Mouse (Mus musculus) cerebellum, adult 11 months (tissue): ENCODE measurements around the gene Duox2.
A peak's percentile ranks its signal among the peaks of the same experiment; 100 is the strongest.

Source experiments
- DNase-seq: peaks from one replicate; pipeline ENCODE4 v3.0.0; 2022

Duox2 gene

DNA sequence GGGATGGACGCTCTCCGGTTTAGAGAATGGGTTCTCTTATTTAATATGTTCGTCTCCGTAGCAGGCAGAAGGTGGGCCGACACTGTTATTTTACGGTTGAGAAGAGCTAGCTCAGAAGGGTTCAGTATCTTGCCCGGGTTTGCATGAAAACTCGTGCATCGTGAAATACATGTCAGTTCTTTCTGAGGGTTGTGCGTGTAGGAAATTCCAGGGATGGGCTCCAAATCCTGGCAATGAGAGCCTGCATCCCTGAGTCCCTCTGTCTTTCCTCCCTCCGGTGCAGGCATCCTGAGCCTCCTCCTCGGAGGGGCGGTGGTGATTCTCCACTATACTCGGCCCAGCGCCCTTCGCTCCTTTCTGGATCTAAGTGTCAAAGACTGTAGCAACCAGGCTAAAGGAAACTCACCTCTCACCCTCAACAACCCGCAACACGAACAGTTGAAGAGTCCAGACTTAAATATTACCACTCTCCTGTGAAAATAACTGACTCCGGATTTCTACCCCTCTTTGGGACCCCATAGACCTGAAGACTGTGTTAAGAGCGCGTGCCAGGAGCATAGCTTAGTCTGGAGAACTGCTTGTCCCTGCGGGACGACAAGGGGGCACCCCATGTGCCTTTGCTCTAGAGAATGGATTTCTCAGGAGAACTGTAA is 3.8 kb upstream of the Duox2 start:
- DNase-seq = no peak

DNA sequence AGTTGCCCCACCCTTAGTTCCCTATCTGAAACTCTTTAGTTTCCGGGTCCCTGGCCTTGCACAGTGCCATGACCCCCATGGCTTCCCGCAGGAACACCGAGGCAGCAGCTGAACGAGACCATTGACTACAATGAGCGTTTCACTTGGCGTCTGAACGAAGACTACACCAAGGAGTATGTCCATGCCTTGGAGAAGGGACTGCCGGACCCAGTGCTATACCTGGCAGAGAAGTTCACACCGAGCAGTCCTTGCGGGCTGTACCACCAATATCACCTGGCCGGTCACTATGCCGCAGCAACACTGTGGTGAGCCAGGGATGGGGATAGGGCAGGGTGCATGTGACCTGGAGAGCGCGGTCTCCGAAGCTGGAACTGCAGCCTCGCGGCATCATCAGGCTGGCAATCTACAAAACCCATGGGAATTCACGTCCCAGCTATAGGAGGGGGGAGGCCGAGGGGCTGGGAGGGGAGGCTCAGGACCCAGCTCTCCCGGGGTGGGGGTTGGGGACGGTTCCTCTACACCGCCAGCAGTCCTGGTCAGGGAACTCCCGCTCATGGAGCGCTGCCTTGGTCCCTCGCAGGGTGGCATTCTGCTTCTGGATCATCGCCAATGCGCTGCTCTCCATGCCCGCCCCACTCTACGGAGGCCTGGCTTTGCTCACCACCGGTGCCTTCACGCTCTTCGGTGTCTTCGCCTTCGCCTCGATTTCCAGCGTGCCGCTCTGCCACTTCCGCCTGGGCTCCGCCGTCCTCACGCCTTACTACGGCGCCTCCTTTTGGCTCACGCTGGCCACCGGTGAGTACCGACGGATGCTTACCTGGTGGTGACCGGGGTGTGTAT is 3.1 kb upstream of the Duox2 start:
- no peak for DNase-seq

DNA sequence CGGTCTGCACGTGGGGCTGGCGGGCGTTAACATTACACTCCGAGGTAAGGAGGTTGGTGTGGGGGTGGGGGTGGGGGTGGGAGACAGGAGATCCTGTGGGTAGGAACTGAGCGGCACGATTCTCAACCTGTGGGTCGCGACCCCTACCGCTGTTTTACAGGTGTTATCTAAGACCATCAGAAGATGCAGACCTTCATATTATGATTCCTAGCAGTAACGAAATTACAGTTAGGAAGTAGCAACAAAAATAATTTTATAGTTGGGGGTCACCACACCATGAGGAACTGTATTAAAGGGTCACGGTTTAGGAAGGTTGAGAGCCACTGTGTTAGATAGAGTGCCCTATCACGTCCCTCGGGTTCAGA is 2.4 kb upstream of the Duox2 start:
- DNase-seq = no peak

DNA sequence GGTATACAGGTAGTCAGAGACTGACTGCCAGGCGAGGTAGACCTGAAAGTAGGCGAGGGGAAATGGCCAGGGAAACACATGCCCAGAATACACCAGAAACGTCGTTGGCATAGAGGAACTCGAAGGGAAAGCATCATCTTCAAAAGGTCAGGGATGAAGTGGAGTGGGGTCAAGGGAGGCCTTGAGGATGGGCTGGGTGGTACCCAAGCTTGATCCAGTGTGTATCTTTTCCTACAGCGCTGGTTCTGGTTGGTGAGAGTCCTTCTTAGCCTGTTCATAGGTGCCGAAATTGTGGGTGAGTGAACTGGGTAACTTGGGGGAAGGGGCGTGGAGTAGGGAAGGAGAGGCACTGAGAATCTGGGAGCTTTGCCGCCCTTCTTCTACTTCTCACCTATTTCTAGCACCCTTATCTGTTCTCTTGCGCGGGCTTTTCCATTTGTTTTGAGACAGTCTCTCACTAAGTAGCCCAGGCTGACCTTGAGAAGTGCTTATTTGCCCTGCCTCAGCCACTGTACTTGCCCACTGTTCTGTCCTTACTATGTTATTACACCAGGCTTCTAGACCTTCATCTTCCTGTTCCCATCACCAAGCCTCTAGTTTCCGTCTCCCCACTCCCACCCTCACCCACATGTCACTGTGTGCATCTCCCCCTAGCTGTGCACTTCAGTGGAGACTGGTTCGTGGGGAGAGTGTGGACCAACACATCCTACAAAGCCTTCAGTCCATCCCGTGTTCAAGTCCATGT is 1.8 kb upstream of the Duox2 start:
- no peak for DNase-seq

DNA sequence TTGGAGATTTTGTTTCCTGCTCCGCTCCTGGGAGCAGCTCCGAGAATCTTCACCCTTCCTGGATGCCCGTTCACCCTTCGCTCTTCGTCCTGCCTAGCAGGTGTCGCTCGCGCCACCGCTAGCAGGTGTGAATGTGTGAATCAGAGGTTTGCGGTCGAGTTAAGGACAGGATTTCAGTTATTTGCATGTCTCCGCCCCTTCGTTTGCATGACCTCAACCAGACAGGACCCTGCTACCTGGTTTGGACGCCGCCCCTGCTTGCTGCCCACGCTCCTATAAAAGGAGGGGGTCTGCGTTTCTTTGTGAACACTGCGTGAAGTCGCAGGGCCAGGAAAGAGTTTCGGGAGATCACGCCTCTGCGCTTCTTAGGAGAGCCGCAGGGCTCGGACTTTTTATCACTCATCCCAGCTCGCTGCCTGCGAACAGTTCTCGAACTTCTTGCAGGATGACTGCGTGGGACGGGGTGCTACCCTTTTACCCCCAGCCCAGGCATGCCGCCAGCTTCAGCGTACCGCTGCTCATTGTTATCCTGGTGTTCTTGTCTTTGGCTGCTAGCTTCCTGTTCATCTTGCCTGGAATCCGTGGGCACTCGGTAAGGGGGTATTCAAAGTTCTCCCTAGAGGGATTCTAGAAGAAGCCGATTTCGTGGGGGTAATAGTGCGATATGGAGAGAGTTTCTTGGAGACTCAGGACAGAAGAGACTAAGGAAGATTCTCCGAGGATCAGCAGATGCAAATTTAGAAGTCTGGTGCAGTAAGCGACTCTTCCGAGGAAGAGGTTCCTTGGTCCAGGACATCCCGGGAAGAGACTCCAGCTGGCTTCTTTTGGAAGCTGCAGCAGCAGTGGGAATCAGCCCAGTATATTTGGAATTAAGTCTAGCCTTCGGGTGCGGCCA is 594 bp upstream of the Duox2 start, which contains the start of gene Duoxa2:
Gene Duoxa2 (plus strand): TSS at position 305 of the 895 bp plus-strand sequence.
- DNase-seq = no peak

DNA sequence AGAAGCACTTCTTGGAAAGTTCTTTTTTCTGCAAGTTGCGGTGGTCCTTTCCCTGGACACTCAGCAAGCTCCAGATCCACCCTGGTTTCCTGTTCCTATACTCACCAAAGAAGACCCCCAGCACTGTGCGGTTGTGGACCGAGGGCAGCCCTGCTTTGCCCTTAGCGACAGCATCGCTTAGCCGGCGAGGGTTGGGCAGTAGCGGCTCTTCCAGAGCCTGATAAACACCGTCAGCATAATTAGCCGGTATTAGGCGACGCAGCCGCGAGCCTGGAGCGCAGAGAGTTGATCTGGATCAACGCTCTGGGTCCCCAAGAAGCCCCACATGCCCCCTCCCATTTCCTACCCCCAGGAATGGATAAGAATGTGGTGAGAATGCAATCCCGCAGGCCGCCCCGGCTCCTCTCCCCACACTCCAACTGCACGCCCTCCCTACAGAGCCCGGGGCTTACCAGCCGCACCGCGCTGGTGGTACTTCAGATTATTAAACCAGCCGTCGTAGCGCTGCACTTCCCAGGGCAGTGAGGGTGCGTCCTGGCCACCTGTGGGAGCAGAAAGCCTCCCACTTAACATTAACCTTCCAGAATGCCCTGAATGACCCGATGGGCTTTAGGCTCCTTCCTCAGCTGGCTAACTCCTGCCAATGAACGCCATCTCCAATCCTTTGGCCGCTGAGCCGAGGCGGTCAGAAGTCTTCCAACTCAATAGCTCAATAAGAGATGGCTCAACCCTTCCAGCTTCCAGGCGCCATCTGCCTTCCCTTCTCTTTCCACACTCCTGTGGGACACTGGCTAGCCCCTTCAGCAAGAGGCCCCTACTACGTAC is 766 bp downstream of the Duox2 start:
- DNase-seq = no peak

DNA sequence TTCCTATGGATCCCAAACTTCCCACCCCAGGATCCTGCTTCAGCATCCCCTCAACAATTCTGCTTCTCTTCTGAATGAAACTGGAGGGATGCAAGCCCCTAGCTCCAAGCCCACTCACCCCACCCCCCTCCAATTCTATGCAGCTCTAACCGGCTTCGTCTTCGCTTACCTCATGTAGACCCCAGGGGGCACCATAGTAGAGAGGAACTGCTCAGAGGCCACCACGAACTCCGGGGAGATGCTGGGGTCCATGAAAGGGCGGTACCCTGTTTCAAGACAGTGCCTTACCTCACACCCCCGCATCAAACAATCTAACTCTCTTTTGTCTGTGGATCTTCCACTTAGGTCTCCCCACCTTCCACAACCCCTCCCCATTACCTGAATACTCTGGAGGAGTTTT is 3.3 kb downstream of the Duox2 start:
- no peak for DNase-seq

DNA sequence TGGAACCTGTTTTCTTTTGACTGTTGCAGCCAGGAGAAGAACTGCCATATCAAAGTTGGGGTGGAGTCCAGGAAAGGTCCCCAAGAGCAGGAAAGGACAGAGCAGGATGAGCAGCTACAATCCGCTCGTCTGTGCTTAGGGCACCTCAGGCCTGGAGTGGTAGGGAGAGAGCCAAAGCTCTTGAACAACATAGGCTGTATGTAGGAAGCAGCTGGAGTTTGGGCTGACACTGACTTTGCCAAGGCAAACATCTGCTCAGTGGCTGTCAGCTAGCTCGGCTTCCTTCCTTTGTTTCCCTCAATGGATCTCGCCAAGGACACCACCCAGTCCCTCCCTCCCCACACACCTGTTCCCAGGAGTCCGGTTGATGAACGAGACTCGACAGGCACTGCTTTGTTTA is 12.1 kb downstream of the Duox2 start:
- no peak for DNase-seq

DNA sequence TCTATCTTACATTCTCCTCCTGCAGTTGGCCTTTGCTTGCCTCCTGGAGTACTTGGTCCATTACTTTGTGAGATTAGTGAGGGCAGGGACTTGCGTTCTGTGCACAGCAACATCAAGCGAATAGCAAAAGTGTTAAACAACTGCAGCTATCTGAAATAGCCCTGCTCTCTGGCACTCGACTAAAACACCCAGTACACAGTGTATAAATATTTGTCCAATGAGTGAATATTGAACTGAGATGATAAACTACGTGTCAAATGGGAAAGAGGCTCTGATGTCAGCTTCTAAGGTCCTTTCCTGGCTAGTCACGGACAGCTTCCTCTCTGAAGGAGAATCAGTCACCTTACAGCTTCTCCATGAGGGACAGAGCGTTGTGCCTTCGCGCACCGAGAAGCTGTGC is 14.2 kb downstream of the Duox2 start:
- no peak for DNase-seq

DNA sequence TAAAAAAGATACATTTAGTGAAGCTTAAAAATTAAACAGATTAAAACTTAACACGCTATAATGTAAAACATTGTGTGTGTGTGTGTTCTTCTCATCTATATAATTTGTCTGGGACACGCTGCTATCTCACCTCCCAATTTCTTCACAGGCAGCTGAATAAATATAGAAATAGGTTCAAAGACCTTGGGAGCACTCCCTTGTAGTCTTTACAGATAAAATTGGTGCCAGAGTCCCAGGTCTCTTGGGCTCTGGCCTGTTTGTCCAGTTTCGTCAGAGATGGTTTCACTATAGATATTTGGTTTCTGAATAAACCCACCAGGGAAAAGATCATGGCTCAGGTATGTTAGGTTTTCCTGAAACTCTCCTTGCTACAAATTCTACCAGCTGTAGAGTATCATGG is 19.5 kb downstream of the Duox2 start:
- no peak for DNase-seq

DNA sequence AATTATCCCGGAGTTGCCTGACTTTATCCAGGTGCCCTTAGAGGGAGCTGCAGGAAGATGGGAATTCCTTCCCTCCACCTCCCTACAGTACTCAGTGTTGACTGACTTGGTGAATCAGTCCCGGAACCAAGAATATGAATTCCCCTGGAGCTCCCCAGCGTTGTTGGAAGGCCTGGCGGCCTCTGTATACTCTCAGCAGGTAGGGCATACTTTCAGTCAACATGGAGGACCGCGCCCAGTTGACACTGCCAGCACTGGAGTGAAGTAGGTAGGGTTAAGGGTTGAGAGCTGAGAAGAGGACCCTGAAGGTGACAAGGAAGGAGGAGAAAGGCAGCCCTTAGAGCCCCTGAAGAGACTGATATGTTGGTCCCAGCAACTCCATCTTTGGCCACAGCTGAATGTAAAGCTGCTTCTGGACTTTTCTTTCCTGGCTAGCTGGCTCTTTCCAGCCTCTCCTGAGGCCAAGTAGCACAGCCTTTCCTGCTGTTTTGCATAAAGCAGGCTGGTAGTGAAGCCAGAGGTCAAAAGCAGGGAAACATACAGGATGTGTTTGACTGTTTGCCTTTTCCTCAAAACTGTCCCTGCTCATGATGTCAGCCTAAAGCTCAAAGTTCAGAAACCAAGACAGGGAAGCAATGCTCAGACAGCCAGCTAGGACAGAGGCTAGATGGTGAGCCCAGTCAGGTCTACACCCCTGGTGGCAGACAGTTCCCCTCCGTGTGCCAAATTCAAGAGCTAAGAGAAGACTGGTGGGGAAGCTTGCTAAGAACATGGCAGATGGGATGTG is 31.6 kb downstream of the Duox2 start:
- DNase-seq = no peak

DNA sequence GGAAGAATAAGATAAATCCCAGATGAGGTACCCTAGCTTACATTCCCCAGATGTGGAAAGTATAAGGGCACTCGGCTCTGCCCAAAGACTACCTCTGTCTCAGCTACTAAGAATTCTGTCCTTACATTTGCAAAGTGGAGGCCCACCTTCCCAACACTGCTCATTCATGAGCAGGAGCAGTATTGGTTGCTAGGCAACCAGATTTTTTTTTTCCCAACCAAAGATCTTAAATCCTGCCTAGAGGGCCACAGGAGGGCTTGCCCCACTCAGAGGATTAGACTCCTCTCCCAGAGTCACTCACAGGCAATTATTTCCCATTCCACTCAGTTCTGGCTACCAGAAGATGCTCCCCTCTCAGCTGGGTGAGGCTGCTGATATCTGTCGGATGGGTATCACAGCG is 33.6 kb downstream of the Duox2 start:
- DNase-seq = no peak

DNA sequence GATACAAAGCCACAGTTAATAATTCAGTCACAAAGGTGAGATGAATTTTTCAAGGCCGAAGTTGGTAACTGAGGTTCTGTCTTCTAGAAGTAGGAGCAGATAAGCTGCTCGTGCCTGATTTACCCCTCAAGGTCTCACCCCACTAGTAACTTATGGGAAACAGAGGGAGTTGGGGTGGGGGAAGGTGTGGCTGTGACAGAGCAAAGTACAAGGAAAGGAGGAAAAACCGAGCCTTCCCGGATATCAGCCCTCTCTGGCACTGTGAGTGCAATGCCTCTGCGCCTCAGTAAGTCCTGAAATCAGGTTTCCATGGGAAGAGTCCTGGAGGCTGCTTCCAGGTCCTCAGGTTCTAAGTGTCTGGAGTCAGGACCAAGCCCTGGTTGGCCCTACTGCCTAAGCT is 37.5 kb downstream of the Duox2 start:
- DNase-seq = no peak

DNA sequence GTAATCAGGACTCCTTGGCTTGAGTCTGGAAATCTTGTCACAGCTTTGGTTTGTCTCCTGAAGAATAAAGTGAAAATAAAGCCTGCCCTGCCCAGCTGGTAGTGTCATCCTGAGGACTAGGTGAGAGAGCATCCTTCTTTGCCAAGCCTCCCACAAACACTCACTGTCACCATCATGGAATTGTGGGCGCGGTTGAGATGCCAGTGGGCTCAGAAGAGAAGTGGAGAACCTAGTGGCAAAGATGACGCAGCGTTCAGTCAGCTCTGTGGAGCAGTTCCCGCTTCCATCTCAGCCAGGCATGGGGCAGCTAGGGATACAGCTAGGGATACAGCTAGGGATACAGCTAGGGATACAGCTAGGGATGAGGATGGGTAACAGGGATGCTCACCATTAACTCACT is 42.3 kb downstream of the Duox2 start:
- DNase-seq = no peak

DNA sequence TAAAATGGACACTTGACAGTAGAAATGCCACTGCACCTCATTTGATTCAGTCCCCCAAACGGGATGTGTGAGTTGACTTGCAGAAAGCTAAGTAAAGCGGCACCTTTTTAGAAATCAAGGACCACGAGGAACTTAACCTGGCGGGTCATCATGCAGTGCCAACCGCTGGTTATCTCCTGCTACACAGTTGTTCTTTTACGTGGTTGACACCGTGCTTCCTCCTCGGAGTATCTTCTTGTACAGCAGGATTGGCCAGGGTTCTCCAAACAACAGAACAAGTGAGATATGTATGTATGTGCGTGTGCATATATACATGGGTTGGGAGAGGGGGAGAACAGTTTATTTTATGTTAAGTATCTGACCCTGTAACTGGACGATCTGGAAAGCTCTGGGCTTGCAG is 50.5 kb downstream of the Duox2 start:
- DNase-seq = no peak

DNA sequence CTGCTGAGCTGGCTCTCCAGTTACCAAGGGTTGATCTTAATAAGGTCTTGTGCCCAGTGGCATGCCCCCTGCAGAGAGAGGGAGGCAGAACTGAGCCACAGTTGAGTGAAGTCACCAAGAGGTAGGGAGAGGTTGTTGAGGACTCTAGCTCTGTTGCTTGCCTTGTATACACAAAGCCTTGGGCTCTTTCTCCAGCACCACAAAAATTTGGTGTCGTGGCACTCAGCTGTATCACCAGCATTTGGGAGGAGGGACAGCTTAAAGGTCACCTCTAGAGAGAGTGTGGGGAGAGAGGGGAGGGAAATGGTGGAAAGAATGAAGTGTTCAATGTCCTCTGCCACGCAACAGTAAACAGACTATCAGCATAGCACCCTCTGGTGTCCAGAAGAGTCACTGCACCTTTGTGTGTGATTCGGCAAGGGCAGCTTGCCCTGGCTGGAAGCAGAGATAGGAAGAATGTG is 54.5 kb downstream of the Duox2 start:
- peak; percentile 63 for DNase-seq

DNA sequence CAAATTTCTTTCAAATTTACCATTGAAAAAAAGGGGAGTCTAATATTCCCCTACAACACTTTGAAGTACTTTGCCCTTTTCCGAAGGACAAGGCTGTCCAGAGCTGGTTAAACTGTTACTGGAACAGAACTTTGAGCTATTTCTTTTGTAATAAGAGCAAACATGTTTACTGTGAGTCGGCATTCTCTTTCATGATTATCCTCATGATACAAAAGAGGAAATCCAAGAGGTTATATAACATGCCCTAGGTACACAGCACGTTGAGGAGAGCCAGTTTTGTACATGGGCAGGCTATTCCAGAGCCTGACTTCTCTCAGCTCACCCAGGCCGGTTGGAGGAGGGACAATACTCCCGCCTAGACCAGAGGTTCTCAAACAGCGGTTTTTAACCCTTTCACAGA is 56.3 kb downstream of the Duox2 start:
- DNase-seq = no peak

DNA sequence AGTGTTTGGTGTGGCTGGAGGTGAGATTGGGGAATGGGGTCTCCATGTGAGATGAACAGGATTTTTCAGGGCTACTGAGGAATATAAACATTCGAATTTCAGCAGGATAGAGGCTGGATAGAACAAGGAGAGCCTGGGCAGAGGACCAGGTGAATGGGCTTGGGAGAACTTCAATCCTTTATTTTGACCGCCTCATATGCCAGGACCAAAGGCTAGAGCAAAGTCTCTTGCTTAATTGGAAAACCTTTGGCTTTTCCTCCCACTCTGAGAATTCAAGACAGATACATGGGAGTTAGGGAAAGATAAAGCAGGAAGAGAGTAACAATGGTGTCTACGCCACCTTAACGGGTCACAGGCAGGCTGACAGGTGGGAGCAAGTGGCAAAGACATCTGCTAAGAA is 57.0 kb downstream of the Duox2 start:
- no peak for DNase-seq

DNA sequence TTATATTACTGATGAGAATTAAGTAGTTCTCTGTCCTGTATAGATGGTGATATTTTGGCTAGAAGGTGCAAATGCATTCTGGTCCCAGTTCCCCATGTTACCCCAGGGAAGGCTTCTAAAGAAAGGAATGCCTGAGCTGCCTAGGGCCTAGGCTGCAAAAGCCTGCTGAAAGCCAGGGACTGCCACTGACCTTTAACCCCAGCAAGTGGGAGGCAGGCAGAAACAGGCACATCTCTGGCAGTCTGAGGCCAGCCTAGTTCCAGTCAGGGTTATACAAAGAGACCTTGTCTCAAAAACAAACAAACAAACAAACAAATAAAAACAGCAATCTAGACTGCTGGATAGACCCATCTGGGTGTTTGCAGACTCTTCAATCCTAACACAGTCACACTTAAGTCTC is 57.5 kb downstream of the Duox2 start:
- DNase-seq = no peak

DNA sequence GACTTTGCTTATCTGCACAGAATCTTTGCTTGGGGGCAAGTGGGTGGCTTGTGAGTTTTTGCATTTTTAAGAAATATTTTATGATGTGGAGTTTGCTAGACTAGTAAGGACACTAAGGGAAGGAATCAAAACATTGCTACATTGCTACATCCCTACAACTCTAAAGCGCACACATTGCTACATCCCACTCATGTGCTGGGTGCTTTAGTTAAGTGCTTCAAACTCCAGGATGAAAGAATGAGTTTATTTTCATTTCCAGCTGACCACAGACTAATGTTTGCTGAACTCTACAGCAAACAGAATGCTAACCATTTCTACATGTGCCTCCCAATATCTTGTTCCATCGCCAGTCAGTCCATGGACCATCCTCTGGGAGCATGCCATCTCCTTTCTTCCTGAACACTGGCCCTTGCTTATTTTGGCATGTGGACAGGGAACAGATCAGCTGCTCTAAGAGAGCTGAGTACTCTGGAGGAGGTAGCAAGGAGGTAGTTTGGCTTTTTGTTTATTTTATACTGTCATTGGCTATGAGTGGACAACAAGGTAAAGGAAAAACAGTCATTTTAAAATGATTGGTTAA is 60.3 kb downstream of the Duox2 start:
- no peak for DNase-seq

DNA sequence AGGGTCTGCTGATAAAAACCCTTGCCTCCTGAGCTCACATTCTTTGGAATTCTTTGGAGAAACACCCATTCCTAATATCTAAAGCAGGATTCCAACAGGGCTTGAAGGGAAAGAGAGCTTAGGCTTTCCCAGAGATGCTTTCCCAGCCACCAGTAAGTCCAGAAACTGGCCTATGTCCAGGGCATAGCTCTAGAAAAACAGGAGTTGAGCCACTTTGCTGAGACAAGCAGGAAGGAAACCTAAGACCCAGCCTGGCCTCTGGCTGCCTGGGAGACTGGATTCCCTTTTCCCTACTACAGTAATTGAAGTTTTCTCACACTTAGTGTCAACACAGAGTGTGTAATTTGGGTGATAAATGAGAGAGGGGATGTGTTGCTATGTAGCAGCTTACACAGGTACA is 61.9 kb downstream of the Duox2 start:
- DNase-seq = no peak
